Mouse (Mus musculus) CH12.LX (cell line): ENCODE data around the gene Atxn7l1.

Experiments
- CTCF ChIP-seq, 2 experiments: IDR thresholded peaks in 1 of 2; conservative IDR thresholded peaks in 1 of 2; 2 replicates each; pipeline ENCODE4 v1.5.1; 2011 to 2012; ENCODE audit warnings: low read depth in 2 of 2, low read length in 2 of 2, improper control_type of control experiment in 1 of 2, inconsistent platforms in 1 of 2, mild to moderate bottlenecking in 1 of 2, moderate library complexity in 1 of 2
- EP300 ChIP-seq: IDR thresholded peaks from 2 replicates; pipeline ENCODE4 v1.6.1; 2011; ENCODE audit warnings: low read length, improper control_type of control experiment
- JUN ChIP-seq: IDR thresholded peaks from 2 replicates; pipeline ENCODE4 v1.6.1; 2011; ENCODE audit warnings: low read depth, mild to moderate bottlenecking, low read length, improper control_type of control experiment, moderate library complexity; ENCODE audit not compliant: insufficient read depth
- MAFK ChIP-seq: IDR thresholded peaks from 2 replicates; pipeline ENCODE4 v1.6.1; 2011; ENCODE audit warnings: low read length, improper control_type of control experiment; ENCODE audit not compliant: insufficient replicate concordance
- MEF2A ChIP-seq: IDR thresholded peaks from 2 replicates; pipeline ENCODE4 v1.6.1; 2014; ENCODE audit warnings: low read depth, mild to moderate bottlenecking, inconsistent platforms, low read length, improper control_type of control experiment, borderline replicate concordance
- NELFE ChIP-seq: IDR thresholded peaks from 2 replicates; pipeline ENCODE4 v1.6.1; 2011; ENCODE audit warnings: low read depth, low read length, improper control_type of control experiment
- ZKSCAN1 ChIP-seq: IDR thresholded peaks from 2 replicates; pipeline ENCODE4 v1.6.1; 2012; ENCODE audit warnings: low read depth, inconsistent platforms, low read length, improper control_type of control experiment, borderline replicate concordance

DNA sequence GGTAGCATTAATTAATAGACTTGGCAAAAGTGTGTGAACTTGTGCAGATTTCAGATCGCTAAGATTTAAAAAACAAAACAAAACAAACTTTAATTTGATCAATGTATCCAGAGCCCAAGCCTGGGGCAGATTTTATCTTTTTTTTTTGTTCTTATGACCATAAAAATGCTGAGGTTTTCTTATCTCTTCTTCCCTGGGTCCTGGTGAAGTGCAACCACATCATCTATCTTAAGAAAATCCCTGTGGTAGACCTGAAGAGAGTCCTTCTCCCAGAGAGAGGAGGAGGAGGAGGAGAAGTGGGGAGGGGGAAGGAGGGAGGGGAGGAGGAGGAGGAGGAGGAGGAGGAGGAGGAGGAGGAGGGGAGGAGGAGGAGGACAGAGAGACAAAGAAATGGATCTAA, 78.5 kb downstream of the Atxn7l1 start:
- TF ChIP-seq MAFK = no peak
- no peak for TF ChIP-seq JUN
- no peak for TF ChIP-seq EP300
- TF ChIP-seq MEF2A = no peak
- TF ChIP-seq CTCF (conservative IDR thresholded peaks at IDR 0.05 in 1 of 2, IDR thresholded peaks at IDR 0.05 in 1 of 2; ENCODE audit: low read depth in 2 of 2, low read length in 2 of 2) = no peak
- TF ChIP-seq ZKSCAN1 = no peak
- no peak for TF ChIP-seq NELFE
